Mouse (Mus musculus): ENCODE results near the gene Fen1. TPM values are rescaled to one million over a fixed set of nuclear protein-coding genes. Genes with fewer than 3 reads are reported as not detected.
A peak's percentile ranks its signal among the peaks of the same experiment; 100 is the strongest.

The Fen1 gene
- total RNA-seq (2021) = 1 to 10 TPM; 4.2 to 6.2 TPM
- long read RNA-seq, experiment 1, transcript Fen1-201 (2 exons, 2,341 nt) = major isoform, 10 of 17 reads
- long read RNA-seq, experiment 1, partial matches to known transcripts = 0 of 17 reads
- long read RNA-seq, experiment 1, other reads (novel, unspliced or antisense) = 0 of 17 reads
- long read RNA-seq, experiment 2, transcript Fen1-201 (2 exons, 2,341 nt) = major isoform, 14 of 20 reads
- long read RNA-seq, experiment 2, partial matches to known transcripts = 0 of 20 reads
- long read RNA-seq, experiment 2, other reads (novel, unspliced or antisense) = 1 of 20 reads

- intact Hi-C loops (cut with DNase I; ENCODE audit: low total_unique reads) = no loop called here
- DNase-seq = peak; percentile 86
Observed at GRCm38 (mm10) chr19:10203848-10204615, at the start of gene Fen1, which contains the start of gene Tmem258. Gene Fen1, minus strand, starts transcription at chr19:10204169. Gene Tmem258, plus strand, starts transcription at chr19:10204014.

- intact Hi-C loops (cut with DNase I; ENCODE audit: low total_unique reads) = no loop called here
- DNase-seq = no peak
Observed at GRCm38 (mm10) chr19:10248128-10248527, 44.2 kb upstream of the Fen1 start.

GRCm38 (mm10) chr19:10247165-10247564, 43.2 kb upstream of the Fen1 start:
- DNase-seq = no peak
- intact Hi-C loops (cut with DNase I; ENCODE audit: low total_unique reads) = no loop called here

- DNase-seq = peak; percentile 43
- intact Hi-C loops (cut with DNase I; ENCODE audit: low total_unique reads) = no loop called here
Observed at GRCm38 (mm10) chr19:10244183-10244582, 40.2 kb upstream of the Fen1 start.

- intact Hi-C loops (cut with DNase I; ENCODE audit: low total_unique reads) = no loop called here
- no peak for DNase-seq
Observed at GRCm38 (mm10) chr19:10242916-10243315, 38.9 kb upstream of the Fen1 start.

GRCm38 (mm10) chr19:10240654-10241305, 36.8 kb upstream of the Fen1 start, which contains the start of gene Myrf:
Gene Myrf, minus strand, starts transcription at chr19:10240748.
- peak; percentile 81 for DNase-seq
- intact Hi-C loops (cut with DNase I; ENCODE audit: low total_unique reads) = no loop called here

- intact Hi-C loops (cut with DNase I; ENCODE audit: low total_unique reads) = no loop called here
Observed at GRCm38 (mm10) chr19:10239975-10240653, 36.1 kb upstream of the Fen1 start.

GRCm38 (mm10) chr19:10239419-10239818, 35.5 kb upstream of the Fen1 start:
- DNase-seq = no peak
- intact Hi-C loops (cut with DNase I; ENCODE audit: low total_unique reads) = no loop called here

More at GRCm38 (mm10) chr19:10239975-10240653, 36.1 kb upstream of the Fen1 start:
- DNase-seq = no peak

GRCm38 (mm10) chr19:10238477-10238876, 34.5 kb upstream of the Fen1 start:
- no peak for DNase-seq
- intact Hi-C loops (cut with DNase I; ENCODE audit: low total_unique reads) = no loop called here

GRCm38 (mm10) chr19:10235784-10236565, 32.0 kb upstream of the Fen1 start:
- intact Hi-C loops (cut with DNase I; ENCODE audit: low total_unique reads) = no loop called here
- DNase-seq = no peak

GRCm38 (mm10) chr19:10232327-10233017, 28.5 kb upstream of the Fen1 start:
- intact Hi-C loops (cut with DNase I; ENCODE audit: low total_unique reads) = no loop called here
- no peak for DNase-seq

GRCm38 (mm10) chr19:10231871-10232270, 27.9 kb upstream of the Fen1 start:
- intact Hi-C loops (cut with DNase I; ENCODE audit: low total_unique reads) = no loop called here
- DNase-seq = no peak

GRCm38 (mm10) chr19:10231016-10231415, 27.0 kb upstream of the Fen1 start:
- no peak for DNase-seq
- intact Hi-C loops (cut with DNase I; ENCODE audit: low total_unique reads) = no loop called here

- intact Hi-C loops (cut with DNase I; ENCODE audit: low total_unique reads) = no loop called here
Observed at GRCm38 (mm10) chr19:10225767-10226166, 21.8 kb upstream of the Fen1 start.

GRCm38 (mm10) chr19:10224637-10225453, 20.9 kb upstream of the Fen1 start:
- no peak for DNase-seq
- intact Hi-C loops (cut with DNase I; ENCODE audit: low total_unique reads) = no loop called here

More at GRCm38 (mm10) chr19:10225767-10226166, 21.8 kb upstream of the Fen1 start:
- DNase-seq = no peak

GRCm38 (mm10) chr19:10223561-10223960, 19.6 kb upstream of the Fen1 start:
- intact Hi-C loops (cut with DNase I; ENCODE audit: low total_unique reads) = no loop called here
- DNase-seq = no peak

- intact Hi-C loops (cut with DNase I; ENCODE audit: low total_unique reads) = no loop called here
- no peak for DNase-seq
Observed at GRCm38 (mm10) chr19:10222656-10223055, 18.7 kb upstream of the Fen1 start.

- intact Hi-C loops (cut with DNase I; ENCODE audit: low total_unique reads) = no loop called here
Observed at GRCm38 (mm10) chr19:10221585-10221984, 17.6 kb upstream of the Fen1 start.

More at GRCm38 (mm10) chr19:10221585-10221984, 17.6 kb upstream of the Fen1 start:
- no peak for DNase-seq
